Mouse (Mus musculus) gastrocnemius, postnatal 4 days (tissue): ENCODE data around the gene Gm45521. TPM values are rescaled to one million over a fixed set of nuclear protein-coding genes. Genes with fewer than 3 reads are reported as not detected.

Experiments
- DNase-seq, 2 experiments: peaks; one replicate each; pipeline ENCODE4 v3.0.0; 2021 to 2022; ENCODE audit warnings: low spot score in 2 of 2, mixed read lengths in 2 of 2
- long read RNA-seq, 2 experiments: library from polyadenylated mRNA; stranded (forward); transcript quantifications; one replicate each; pipeline ENCODE4 v2.0.0; 2021
- total RNA-seq, 2 experiments: library from RNA; stranded (reverse); gene quantifications; 2 replicates each; pipeline ENCODE4 v1.2.3; 2021

The Gm45521 gene
- not detected for total RNA-seq
- long read RNA-seq, experiment 1, result 0 reads
- long read RNA-seq, experiment 2, partial matches to known transcripts, result 0 of 1 reads
- long read RNA-seq, experiment 2, other reads (novel, unspliced or antisense), result 1 of 1 reads

DNA sequence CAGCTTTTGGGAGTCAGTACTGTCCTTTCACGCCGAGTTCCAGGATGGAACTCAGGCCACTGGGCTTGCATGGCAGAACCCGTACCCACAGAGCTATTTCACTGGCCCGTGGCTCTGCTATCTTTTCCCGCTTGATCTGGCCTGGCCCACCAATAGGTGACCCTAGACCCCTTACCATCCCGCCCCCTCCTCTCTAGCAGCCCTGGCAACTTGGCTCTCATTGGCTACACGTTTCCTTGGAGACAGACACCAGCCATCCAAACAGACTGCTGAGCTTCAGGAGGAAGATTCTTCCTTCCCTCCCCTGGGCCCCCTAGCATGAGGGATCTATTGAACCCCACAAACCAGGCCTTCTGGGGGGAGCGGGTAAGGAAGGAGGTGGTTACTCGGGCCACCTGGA is at the start of gene Gm45521:
TSS of gene Gm45521 (plus strand) at position 240 of the 400 bp plus-strand sequence.
- no peak for DNase-seq

- no peak for DNase-seq
These were observed 47.6 kb upstream of the Gm45521 start for GRCm38 (mm10) chr14:7909472-7909871.

- DNase-seq, result no peak
These were observed 43.2 kb upstream of the Gm45521 start for GRCm38 (mm10) chr14:7913842-7914241.

DNA sequence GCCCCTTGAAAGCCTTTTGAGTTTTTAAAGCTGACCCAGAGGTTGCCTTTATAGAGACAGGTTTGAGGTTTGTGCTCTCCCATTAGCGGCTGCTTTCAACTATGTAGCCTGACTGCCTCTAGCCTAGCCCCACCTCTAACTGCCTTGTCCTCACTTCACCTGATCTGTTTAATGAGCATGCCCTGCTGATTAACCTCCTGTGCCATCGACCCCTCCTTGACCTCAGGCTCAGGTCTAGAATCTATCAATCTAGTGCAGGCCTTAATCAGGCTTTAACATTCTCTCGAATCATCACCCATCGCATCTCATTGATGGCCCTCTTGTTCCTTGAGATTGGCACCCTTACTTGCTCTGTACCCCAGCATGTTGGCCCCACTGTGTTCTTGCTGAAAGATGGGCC is 42.6 kb upstream of the Gm45521 start:
- DNase-seq, result no peak

DNA sequence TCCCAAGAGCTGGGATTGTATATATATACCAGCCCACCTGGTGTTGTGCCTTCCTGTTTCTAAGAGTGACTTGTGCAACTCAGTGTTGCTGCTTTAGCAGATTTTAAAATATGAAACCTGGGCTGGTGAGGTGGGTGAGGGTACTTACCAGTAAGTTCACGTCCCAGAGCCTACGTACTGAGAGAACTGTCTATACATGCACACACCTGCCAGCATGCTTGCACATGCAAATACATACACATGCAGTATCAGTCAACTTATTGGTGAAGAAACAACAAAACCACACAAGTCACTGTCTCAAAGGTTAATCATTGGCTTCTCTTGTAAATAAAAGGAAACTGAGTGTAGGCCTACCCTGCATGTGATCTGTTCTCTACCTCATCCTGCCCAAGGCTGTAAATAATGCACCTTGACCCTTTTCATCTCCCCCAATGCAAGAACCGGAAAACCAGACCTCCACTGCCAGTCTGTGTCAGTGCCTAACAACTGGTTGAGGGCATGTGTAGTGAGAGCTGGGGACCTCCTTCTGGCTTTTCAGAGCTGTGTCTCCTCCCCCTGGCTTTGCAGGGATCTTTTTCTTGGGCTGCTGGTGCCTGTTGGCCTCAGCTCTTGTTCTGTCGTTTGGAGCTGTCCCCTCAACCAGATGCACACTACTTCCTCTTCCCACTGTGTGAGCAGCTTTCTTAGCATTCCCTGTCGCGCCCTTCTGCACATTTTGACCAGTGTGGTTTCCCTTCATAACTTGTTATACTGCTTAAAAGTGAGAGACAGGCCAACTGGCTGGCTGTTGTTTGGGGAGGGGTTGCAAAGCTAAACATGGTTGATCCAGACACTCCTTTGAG is 38.7 kb upstream of the Gm45521 start:
- DNase-seq, result no peak

GRCm38 (mm10) chr14:7919309-7919708 is 37.8 kb upstream of the Gm45521 start:
- DNase-seq, result no peak

DNA sequence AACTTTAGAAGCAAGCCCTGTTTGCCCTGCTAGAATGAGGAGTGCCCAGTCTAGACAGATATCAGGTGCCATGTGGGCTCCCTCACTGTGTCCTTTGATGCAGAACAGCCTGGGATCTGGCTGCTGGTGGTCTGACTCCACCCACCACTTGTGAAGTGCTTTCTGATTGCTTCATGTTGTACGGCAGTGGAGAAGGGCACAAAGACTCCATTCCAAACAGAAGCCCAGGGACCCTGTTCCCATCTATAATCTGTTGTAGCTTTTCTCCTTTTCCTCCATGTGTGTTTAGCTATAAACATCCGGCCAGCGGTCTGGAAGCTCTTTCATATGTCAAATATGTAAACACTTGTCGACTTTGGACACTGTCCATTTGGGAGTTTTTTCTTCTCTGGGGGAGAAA is 37.2 kb upstream of the Gm45521 start:
- no peak for DNase-seq

DNA sequence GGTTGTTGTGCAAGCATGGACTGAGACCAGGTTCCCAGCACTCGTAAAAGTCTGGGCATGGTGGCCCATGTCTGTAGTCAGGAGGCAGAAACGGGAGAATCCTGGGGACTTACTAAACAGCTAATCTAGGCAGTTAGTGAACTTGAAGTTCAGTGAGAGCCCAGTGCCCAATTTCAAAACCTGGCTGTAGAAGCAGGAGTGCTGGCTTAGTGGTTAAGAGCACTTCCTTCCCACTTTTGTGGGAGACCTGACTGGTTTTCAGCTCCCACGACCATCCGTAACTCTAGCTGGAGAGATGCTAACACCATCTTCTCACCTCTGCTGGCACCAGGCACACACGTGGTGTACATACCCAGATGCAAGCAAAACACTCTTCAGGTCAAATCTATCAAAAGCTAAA is 35.6 kb upstream of the Gm45521 start:
- DNase-seq, result no peak

GRCm38 (mm10) chr14:7923635-7924034 is 33.5 kb upstream of the Gm45521 start:
- DNase-seq, result no peak

DNA sequence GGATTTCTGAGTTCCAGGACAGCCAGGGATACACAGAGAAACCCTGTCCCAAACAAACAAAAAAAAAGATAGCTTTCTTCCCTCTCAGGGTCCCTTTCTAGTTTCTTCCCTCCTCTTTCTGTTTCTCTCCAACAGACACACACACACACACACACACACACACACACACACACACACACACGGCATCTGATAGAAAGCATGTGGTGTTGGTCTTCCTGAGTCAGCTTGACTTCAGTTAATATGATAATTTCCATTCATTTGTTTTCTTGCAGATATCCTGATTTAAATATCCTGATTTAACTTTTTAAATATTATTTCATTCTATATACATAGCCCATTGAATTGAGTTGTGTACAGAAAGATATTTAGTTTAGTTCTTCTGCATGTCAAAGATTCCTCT is 28.7 kb upstream of the Gm45521 start:
- DNase-seq, result no peak

GRCm38 (mm10) chr14:7929029-7929428 is 28.1 kb upstream of the Gm45521 start:
- DNase-seq, result no peak

- DNase-seq, result no peak
These were observed 24.9 kb upstream of the Gm45521 start for GRCm38 (mm10) chr14:7932151-7932550.

DNA sequence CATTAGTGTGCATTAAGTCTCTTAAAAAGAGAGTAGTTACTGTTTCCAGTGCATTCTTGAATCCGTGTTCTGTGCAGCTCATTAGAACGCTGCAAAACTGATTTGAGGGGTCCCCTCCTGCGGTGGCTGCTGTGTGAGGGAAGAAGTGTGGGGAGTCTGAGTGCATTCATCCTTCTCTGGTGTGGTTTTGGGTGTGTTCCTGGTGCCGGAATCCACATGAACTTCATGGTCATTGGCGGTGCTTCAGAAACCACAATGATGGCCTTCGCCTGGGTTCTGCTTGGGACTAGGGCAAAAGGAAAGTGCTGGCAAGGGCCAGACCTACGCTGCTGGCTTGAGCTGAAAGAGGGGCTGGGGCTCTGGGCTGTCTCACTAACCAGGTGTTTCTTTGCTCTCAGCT is 22.9 kb upstream of the Gm45521 start:
- DNase-seq, result no peak

- no peak for DNase-seq
These were observed 19.9 kb upstream of the Gm45521 start for GRCm38 (mm10) chr14:7937052-7937630.

DNA sequence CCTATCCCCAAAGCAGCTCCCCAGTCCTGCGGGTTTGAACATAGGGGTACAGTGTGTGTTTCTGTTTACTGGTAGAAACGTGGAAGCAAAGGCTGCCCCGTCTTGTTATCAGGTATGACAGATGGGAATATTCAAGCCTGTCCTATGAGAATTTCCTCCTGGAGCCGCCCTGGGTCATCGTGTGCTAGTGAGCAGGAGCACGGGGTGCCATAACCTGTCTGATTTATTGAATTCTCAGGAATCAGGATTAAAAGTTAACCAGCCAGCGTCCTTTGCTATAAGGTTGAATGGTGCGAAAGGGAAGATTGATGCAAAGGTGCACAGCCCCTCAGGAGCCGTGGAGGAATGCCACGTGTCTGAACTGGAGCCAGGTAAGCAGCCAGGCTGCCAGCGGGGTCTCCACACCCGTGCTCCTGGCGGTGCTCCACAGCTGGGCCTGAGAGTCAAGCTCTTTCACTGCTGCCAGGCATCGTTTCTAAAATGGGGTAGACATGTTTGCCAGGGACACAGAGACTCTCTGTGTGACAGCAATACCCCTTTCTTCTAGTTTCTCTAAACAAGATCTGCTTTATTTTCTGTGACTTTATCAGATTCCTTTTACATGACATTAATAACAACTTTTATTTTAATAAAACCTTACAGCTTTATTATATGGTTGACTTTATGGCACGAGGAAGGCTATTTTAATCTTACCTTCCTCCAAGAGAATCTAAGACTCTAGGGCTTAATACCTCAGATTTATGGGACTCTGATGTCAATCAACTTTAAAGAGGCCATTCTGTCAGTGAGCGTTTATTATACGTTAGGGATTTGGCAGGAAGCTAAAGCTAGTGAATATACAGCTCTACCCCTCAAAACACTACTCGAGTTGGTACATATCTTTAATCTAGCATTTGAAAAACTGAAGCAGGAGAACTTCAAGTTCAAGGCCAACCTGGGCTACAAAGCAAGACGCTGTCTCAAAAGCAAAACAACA is 18.0 kb upstream of the Gm45521 start:
- no peak for DNase-seq

DNA sequence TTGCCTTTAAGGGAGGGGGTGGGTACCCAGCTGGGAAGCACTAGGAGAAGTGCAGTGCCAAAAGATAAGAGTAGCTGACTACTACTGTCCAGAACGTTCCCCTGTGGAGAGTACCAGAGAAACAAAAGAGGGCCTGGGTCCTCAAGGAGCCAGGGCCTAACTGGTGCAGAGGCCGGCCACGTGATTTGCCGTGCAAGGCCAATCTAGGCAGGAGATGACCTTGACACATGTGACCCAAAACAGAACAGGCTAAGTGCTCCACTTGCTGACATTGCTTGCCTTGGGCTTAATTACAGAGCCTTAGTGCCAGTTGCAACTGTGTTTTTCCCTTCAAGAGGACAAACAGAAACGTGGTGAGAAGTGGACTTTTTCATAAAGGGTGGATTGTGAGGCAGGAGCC is 15.7 kb upstream of the Gm45521 start:
- no peak for DNase-seq

DNA sequence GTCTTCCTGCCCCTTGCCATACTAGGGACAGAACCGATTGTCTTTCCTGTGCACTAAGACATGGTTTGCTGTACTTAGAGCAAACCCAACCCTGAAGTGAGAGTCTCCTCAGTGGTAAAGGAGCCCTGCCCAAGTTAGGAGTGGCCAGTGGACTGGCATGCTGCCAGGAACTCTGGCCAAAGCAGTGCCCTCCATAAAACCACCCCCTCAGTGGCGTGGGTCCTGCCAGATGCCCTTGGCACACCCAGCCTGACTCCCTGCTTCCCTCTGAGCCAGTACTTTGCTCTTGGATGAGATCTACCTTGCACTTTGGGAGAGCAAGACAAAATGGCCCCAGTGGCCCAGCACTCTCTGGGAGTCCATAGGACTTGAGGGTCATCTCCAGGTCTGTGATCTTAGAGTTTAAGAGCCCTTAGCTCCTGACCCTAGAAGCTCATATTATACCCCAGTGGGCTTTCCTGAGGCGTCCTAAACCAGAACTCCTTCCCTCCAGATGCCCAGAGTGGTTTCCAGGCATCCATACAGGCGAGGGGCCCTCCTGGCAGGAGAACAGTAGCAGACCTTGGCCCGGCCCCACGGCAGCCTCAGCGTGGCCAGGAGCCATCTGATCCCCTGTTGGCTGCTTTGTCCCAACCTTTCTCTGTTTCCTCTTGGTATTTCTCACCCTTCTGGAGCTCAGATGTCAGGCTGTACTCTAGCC is 13.8 kb upstream of the Gm45521 start:
- DNase-seq, result no peak

DNA sequence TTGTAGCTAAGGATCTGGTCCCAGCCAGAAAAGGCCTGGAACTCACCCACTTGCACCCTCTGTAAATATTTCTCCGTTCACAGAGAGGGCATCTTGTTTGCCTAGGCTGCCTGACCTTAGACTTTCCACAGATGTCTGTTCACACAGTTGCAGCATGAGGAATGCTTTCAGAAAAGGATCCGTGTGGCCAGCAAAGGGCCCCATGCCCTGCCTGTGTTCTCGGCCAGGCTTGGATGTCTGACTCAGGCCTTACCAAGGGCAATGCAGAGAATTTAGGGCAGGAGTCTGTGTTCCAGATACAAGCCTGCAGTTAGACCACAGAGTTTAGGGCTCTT is 13.3 kb upstream of the Gm45521 start:
- DNase-seq, result no peak

DNA sequence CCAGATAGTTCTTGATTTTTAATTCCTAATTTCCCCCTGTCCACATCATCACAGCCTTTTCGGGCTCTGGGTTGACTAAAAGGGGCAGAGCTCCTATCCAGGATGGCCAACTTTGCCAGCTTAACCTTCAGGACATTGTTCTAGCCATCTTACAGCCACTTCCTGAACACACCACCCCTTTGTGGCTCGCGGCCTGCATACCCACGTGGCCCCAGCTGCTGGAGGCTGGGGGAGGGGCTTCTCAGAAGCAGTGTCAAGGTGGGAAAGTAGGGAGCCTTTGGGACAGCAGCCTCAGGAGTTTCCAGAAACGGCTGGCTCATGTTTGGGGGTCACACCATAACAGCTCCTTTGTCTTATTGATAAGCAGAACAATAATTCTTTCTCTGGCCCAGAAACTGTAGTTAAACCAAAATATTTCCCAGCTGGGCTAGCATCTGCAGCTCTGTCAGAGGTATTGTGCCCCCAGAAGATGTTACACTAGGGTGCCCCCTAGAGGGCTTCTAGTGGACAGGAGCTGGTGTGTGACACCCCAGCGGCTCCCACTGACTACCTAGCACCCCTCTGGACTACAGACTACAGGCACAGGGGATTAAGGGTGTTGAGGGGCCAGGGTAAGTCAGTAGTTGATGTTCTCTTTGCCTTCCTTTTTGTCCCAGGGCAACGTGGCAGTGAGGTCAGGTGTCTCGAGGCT is 12.6 kb upstream of the Gm45521 start:
- no peak for DNase-seq

GRCm38 (mm10) chr14:7945261-7945660 is 11.8 kb upstream of the Gm45521 start:
- no peak for DNase-seq
